Mouse (Mus musculus): ENCODE results near the gene St3gal4. TPM values are rescaled to one million over a fixed set of nuclear protein-coding genes. Genes with fewer than 3 reads are reported as not detected.

St3gal4 gene
- polyA plus RNA-seq, 1 experiment from 2014 or later, result 31.0 TPM

DNA sequence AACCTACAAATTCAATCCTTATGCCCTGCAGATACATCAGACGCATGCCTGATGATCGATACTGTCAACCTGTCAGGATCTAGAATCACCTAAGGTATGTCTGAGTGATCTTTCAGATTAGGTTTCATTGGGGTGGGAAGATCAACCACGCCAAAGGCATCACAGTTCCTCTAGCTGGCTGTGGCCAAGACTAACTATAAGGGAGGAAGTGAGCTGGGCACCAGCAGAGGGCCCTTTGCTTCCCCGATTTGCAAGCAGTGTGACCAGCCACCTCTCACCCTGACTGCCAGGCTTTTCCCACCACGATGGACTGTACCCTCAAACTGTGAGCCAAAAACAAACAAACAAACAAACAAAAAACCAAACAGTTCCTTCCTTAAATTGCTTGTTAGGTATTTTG lies 59.2 kb downstream of the St3gal4 start:
- Histone ChIP-seq H3K9me3 (ENCODE audit: control insufficient read depth, low read length) (no peaks in the 10 kb centered on the region), H3K36me3 (ENCODE audit: control insufficient read depth, insufficient read depth, low read length) (0 out of 2 replicates have a peak, but pooled peaks cover under 1% of the 10 kb centered on the region), H3K27me3 (replicated peaks; ENCODE audit: control insufficient read depth, insufficient read depth, low read length) (no peaks in the 10 kb centered on the region), H3K4me1 (ENCODE audit: control insufficient read depth, insufficient read depth, low read length) (no peaks in the 10 kb centered on the region), H3K9ac (ENCODE audit: low read depth, low read length) (no peak overlapping the region), H3K4me2 (ENCODE audit: low read depth, low read length) (no peak overlapping the region), H3K27ac (replicated peaks; ENCODE audit: low read depth, low read length) (no peak overlapping the region), H3K4me3 (ENCODE audit: low read depth, low read length) (no peak overlapping the region)
- ATAC-seq (ENCODE audit: low read depth), result no peak
- 80% methylated on average over 5 of the region's 5 CpGs for WGBS
- no peak for DNase-seq (ENCODE audit: low spot score)

GRCm38 (mm10) chr9:35058596-35059354 lies 60.3 kb downstream of the St3gal4 start:
- H3K36me3 ChIP-seq (ENCODE audit: control insufficient read depth, insufficient read depth, low read length), result peaks cover 11% of the 10 kb centered on the region
- DNase-seq (ENCODE audit: low spot score) (no peak), ATAC-seq (ENCODE audit: low read depth) (no peak)
- H3K27ac ChIP-seq (replicated peaks; ENCODE audit: low read depth, low read length), result no peak overlapping the region
- H3K9ac ChIP-seq (ENCODE audit: low read depth, low read length), result no peak overlapping the region
- H3K4me1 ChIP-seq (ENCODE audit: control insufficient read depth, insufficient read depth, low read length), result no peaks in the 10 kb centered on the region
- WGBS, result 96% methylated on average over 2 of the region's 2 CpGs
- no peak overlapping the region for H3K4me2 ChIP-seq (ENCODE audit: low read depth, low read length)
- H3K9me3 ChIP-seq (ENCODE audit: control insufficient read depth, low read length), result no peaks in the 10 kb centered on the region
- no peak overlapping the region for H3K4me3 ChIP-seq (ENCODE audit: low read depth, low read length)
- H3K27me3 ChIP-seq (replicated peaks; ENCODE audit: control insufficient read depth, insufficient read depth, low read length), result no peaks in the 10 kb centered on the region

GRCm38 (mm10) chr9:35058186-35058585 lies 60.9 kb downstream of the St3gal4 start:
- Histone ChIP-seq H3K9ac (ENCODE audit: low read depth, low read length) (no peak overlapping the region), H3K9me3 (ENCODE audit: control insufficient read depth, low read length) (no peaks in the 10 kb centered on the region), H3K4me3 (ENCODE audit: low read depth, low read length) (no peak overlapping the region), H3K27me3 (replicated peaks; ENCODE audit: control insufficient read depth, insufficient read depth, low read length) (no peaks in the 10 kb centered on the region), H3K4me1 (ENCODE audit: control insufficient read depth, insufficient read depth, low read length) (no peaks in the 10 kb centered on the region), H3K36me3 (ENCODE audit: control insufficient read depth, insufficient read depth, low read length) (peaks cover 17% of the 10 kb centered on the region), H3K27ac (replicated peaks; ENCODE audit: low read depth, low read length) (no peak overlapping the region), H3K4me2 (ENCODE audit: low read depth, low read length) (no peak overlapping the region)
- DNase-seq (ENCODE audit: low spot score) (no peak), ATAC-seq (ENCODE audit: low read depth) (no peak)
- 86% methylated on average over 4 of the region's 4 CpGs for WGBS

- Histone ChIP-seq H3K27me3 (replicated peaks; ENCODE audit: control insufficient read depth, insufficient read depth, low read length) (no peaks in the 10 kb centered on the region), H3K27ac (replicated peaks; ENCODE audit: low read depth, low read length) (no peak overlapping the region), H3K36me3 (ENCODE audit: control insufficient read depth, insufficient read depth, low read length) (peaks cover 23% of the 10 kb centered on the region), H3K4me2 (ENCODE audit: low read depth, low read length) (no peak overlapping the region), H3K4me1 (ENCODE audit: control insufficient read depth, insufficient read depth, low read length) (no peaks in the 10 kb centered on the region), H3K4me3 (ENCODE audit: low read depth, low read length) (no peak overlapping the region), H3K9me3 (ENCODE audit: control insufficient read depth, low read length) (no peaks in the 10 kb centered on the region), H3K9ac (ENCODE audit: low read depth, low read length) (no peak overlapping the region)
- 81% methylated on average over 6 of the region's 6 CpGs for WGBS
- no peak for ATAC-seq (ENCODE audit: low read depth)
- DNase-seq (ENCODE audit: low spot score), result no peak
These were observed 61.4 kb downstream of the St3gal4 start for GRCm38 (mm10) chr9:35057631-35058030.

GRCm38 (mm10) chr9:35056611-35057010 lies 62.5 kb downstream of the St3gal4 start:
- H3K27me3 ChIP-seq (replicated peaks; ENCODE audit: control insufficient read depth, insufficient read depth, low read length), result no peaks in the 10 kb centered on the region
- H3K4me2 ChIP-seq (ENCODE audit: low read depth, low read length), result no peak overlapping the region
- no peaks in the 10 kb centered on the region for H3K4me1 ChIP-seq (ENCODE audit: control insufficient read depth, insufficient read depth, low read length)
- no peak overlapping the region for H3K4me3 ChIP-seq (ENCODE audit: low read depth, low read length)
- peaks cover 33% of the 10 kb centered on the region for H3K36me3 ChIP-seq (ENCODE audit: control insufficient read depth, insufficient read depth, low read length)
- DNase-seq (ENCODE audit: low spot score) (no peak), ATAC-seq (ENCODE audit: low read depth) (no peak)
- H3K9ac ChIP-seq (ENCODE audit: low read depth, low read length), result no peak overlapping the region
- no peaks in the 10 kb centered on the region for H3K9me3 ChIP-seq (ENCODE audit: control insufficient read depth, low read length)
- H3K27ac ChIP-seq (replicated peaks; ENCODE audit: low read depth, low read length), result no peak overlapping the region
- 86% methylated on average over 3 of the region's 3 CpGs for WGBS

DNA sequence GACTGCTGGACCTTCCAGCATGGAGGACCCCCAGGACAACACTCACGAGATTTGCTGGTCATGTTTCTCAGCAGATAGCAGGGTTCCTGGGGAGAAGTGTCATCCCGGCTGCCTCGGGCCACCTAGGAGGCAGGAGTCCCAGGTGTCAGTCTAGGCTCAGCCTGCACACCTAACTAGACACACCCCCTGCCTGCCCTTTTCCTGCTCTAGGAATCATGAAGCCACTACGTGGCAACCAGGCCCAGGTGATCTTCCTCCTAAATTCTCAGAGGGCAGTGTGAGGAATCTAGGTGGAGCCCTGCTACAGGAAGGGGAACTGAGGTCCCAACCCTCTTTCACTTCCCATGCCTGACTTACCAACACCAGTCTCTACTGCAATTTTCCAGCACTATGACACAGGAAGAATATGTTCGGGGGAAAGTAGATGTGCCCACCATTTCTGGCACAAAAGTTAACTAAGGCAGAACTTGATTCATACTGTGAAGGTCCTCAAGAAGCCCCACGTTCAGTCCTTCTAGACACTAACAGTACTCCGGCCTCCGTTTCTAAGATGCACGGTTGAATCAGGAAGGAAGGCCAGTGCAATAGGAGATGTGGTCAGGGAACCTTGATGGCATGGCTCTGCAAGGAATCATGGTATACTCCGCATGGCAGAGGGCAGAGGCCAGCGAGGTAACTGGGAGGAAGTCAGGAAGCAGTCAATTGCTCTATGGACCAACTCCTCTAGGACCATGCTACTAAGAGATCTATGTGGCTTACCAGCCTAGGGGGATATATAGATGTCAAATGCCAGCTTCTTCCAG lies 63.3 kb downstream of the St3gal4 start:
- no peak for DNase-seq (ENCODE audit: low spot score)

GRCm38 (mm10) chr9:35053669-35054068 lies 65.4 kb downstream of the St3gal4 start:
- Histone ChIP-seq H3K4me1 (ENCODE audit: control insufficient read depth, insufficient read depth, low read length) (no peaks in the 10 kb centered on the region), H3K4me3 (ENCODE audit: low read depth, low read length) (no peak overlapping the region), H3K4me2 (ENCODE audit: low read depth, low read length) (no peak overlapping the region), H3K27ac (replicated peaks; ENCODE audit: low read depth, low read length) (no peak overlapping the region), H3K9ac (ENCODE audit: low read depth, low read length) (no peak overlapping the region), H3K9me3 (ENCODE audit: control insufficient read depth, low read length) (no peaks in the 10 kb centered on the region), H3K27me3 (replicated peaks; ENCODE audit: control insufficient read depth, insufficient read depth, low read length) (no peaks in the 10 kb centered on the region), H3K36me3 (ENCODE audit: control insufficient read depth, insufficient read depth, low read length) (peaks cover 46% of the 10 kb centered on the region)
- WGBS, result 84% methylated on average over 3 of the region's 3 CpGs
- ATAC-seq (ENCODE audit: low read depth) (no peak), DNase-seq (ENCODE audit: low spot score) (no peak)

More for the DNA sequence above, 63.3 kb downstream of the St3gal4 start:
- peaks cover 41% of the 10 kb centered on the region for H3K36me3 ChIP-seq (ENCODE audit: control insufficient read depth, insufficient read depth, low read length)
- no peak overlapping the region for H3K4me2 ChIP-seq (ENCODE audit: low read depth, low read length)
- H3K9ac ChIP-seq (ENCODE audit: low read depth, low read length), result no peak overlapping the region
- no peaks in the 10 kb centered on the region for H3K4me1 ChIP-seq (ENCODE audit: control insufficient read depth, insufficient read depth, low read length)
- H3K27me3 ChIP-seq (replicated peaks; ENCODE audit: control insufficient read depth, insufficient read depth, low read length), result no peaks in the 10 kb centered on the region
- no peak overlapping the region for H3K4me3 ChIP-seq (ENCODE audit: low read depth, low read length)
- H3K9me3 ChIP-seq (ENCODE audit: control insufficient read depth, low read length), result no peaks in the 10 kb centered on the region
- whole genome bisulfite sequencing, result 83% methylated on average over 11 of the region's 11 CpGs
- no peak for ATAC-seq (ENCODE audit: low read depth)
- H3K27ac ChIP-seq (replicated peaks; ENCODE audit: low read depth, low read length), result no peak overlapping the region

GRCm38 (mm10) chr9:35053081-35053480 lies 66.0 kb downstream of the St3gal4 start:
- Histone ChIP-seq H3K27me3 (replicated peaks; ENCODE audit: control insufficient read depth, insufficient read depth, low read length) (no peaks in the 10 kb centered on the region), H3K9ac (ENCODE audit: low read depth, low read length) (no peak overlapping the region), H3K36me3 (ENCODE audit: control insufficient read depth, insufficient read depth, low read length) (peaks cover 51% of the 10 kb centered on the region), H3K9me3 (ENCODE audit: control insufficient read depth, low read length) (no peaks in the 10 kb centered on the region), H3K4me2 (ENCODE audit: low read depth, low read length) (no peak overlapping the region), H3K4me1 (ENCODE audit: control insufficient read depth, insufficient read depth, low read length) (no peaks in the 10 kb centered on the region), H3K27ac (replicated peaks; ENCODE audit: low read depth, low read length) (no peak overlapping the region), H3K4me3 (ENCODE audit: low read depth, low read length) (no peak overlapping the region)
- WGBS, result 94% methylated on average over 16 of the region's 16 CpGs
- ATAC-seq (ENCODE audit: low read depth) (no peak), DNase-seq (ENCODE audit: low spot score) (no peak)

Data from embryonic facial prominence, embryonic 14.5 days (tissue).